Mouse (Mus musculus) kidney, embryonic 14.5 days (tissue): ENCODE data around the gene 1700001O22Rik. TPM values are rescaled to one million over a fixed set of nuclear protein-coding genes. Genes with fewer than 3 reads are reported as not detected.

ENCODE experiments used
- ATAC-seq: fragments of 200-750 bp; cut with Nextera tagmentation; 2 replicates; pipeline ENCODE4 v1.8.0; 2017; ENCODE audit warnings: moderate number of reproducible peaks, mild to moderate bottlenecking, moderate TSS enrichment, moderate library complexity; ENCODE audit not compliant: low FRiP score, low TSS enrichment
- H3K27ac ChIP-seq: fragments of 300-500 bp; sonication (generic); 2 replicates; pipeline ENCODE4 v1.5.1; 2014; ENCODE audit warnings: low read depth, mild to moderate bottlenecking, low read length, moderate library complexity, mixed read lengths
- H3K27me3 ChIP-seq: fragments of 300-500 bp; sonication (generic); 2 replicates; pipeline ENCODE4 v1.6.1; 2014; ENCODE audit warnings: mild to moderate bottlenecking, low read length; ENCODE audit not compliant: control insufficient read depth, insufficient read depth
- H3K36me3 ChIP-seq: fragments of 300-500 bp; sonication (generic); 2 replicates; pipeline ENCODE4 v1.6.1; 2014; ENCODE audit warnings: low read length, mixed read lengths; ENCODE audit not compliant: control insufficient read depth, insufficient read depth
- H3K4me1 ChIP-seq: fragments of 300-500 bp; sonication (generic); 2 replicates; pipeline ENCODE4 v1.6.1; 2014; ENCODE audit warnings: low read length, mixed read lengths; ENCODE audit not compliant: control insufficient read depth, insufficient read depth
- H3K4me2 ChIP-seq: fragments of 300-500 bp; sonication (generic); replicated peaks from 2 replicates; pipeline ENCODE4 v1.6.1; 2014; ENCODE audit warnings: low read depth, mild to moderate bottlenecking, low read length
- H3K4me3 ChIP-seq: fragments of 300-500 bp; sonication (generic); 2 replicates; pipeline ENCODE4 v1.5.1; 2014; ENCODE audit warnings: mild to moderate bottlenecking, low read length
- H3K9ac ChIP-seq: fragments of 300-500 bp; sonication (generic); 2 replicates; pipeline ENCODE4 v1.6.1; 2014; ENCODE audit warnings: low read depth, mild to moderate bottlenecking, low read length, moderate library complexity
- H3K9me3 ChIP-seq: fragments of 300-500 bp; sonication (generic); 2 replicates; pipeline ENCODE4 v1.6.1; 2016; ENCODE audit warnings: low read length; ENCODE audit not compliant: control insufficient read depth
- WGBS: fragments of 180-500 bp; shearing (Covaris S2); extraction: QIAGEN DNeasy Blood & Tissue Kit; methylation state at CpG from one replicate; pipeline ENCODE4 v1.1.7; 2014; 5-methylcytosine and 5-hydroxymethylcytosine counted together
- polyA plus RNA-seq: library from polyadenylated mRNA; unstranded; fragments of >200 nt; fragmentation: Nextera tagmentation; extraction: Ambion mirVana; gene quantifications from 2 replicates; pipeline ENCODE4 v1.2.1, GENCODE M21; 2014

The 1700001O22Rik gene
- polyA plus RNA-seq, 1 experiment from 2014 or later = 4.2 TPM

DNA sequence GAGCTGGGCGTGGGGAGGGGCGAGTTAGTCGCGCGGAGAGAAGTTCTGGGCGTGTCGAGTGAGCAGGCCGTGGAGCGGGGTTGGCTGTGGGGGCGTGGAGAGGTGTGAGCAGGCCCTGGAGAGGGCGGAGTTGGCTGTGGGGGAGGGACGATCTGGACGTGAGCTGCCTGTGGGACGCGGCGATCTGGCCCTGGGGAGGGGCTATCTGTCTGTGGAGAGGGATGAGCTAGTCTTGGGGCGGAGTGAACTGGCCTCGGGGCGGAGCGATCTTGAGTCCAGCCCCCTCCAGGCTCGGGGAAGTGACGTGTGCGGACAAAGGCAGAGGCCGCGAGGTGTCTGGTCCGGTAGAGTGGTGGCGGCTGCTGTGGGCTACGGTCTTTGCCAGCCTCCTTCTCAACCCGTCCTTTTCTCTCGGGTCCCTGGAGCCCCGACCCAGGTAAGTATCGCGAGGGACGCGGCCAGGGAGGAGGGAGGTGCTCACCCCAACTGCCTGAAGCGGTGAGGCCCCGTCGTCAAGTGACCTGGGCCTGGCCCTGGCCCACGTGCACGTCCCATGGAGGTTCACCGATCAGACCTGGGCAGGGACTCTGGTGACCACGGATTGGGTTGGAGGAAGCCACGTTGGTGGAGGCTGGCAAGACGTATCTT lies 4.3 kb upstream of the 1700001O22Rik start, which contains the start of gene Ntmt1:
Gene Ntmt1 (plus strand): TSS at position 179 of the 648 bp plus-strand sequence.
- Histone ChIP-seq H3K4me1 (peaks cover 6% of the 10 kb centered on the region; the same call in 1 of the 2 replicates), H3K4me3 (peak within 1 kb of the TSS; percentile 90), H3K36me3 (peaks cover 18% of the 10 kb centered on the region; the same call in 1 of the 2 replicates), H3K9ac (peak within 1 kb of the TSS; percentile 90), H3K27ac (peak within 1 kb of the TSS; percentile 83), H3K27me3 (no peaks in the 10 kb centered on the region), H3K9me3 (no peaks in the 10 kb centered on the region), H3K4me2 (peak within 1 kb of the TSS; percentile 91)
- under 1% methylated on average over 42 of the region's 44 CpGs for WGBS
- peak; percentile 98 for ATAC-seq

DNA sequence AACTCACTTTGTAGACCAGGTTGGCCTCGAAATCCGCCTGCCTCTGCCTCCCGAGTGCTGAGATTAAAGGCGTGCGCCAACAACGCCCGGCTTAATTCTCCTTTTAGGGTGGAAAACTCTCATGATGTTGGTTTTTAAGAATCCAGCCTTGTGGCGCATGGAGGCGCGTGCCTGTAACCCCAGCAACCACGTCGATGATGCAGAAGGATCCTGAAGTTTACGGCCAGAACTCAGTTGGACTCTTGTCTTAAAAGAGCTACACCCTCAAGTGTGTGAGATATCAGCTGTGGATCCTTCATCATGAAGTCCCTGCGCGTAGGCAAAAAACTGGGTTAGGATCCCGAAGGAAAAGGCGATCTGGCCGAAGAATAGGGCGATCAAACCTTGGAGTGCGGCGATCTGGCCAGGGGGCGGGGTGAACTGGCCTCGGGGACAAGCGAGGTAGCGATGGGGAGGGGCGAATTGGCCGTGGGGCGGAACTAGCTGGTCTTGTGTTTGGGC lies 3.7 kb upstream of the 1700001O22Rik start:
- H3K9me3 ChIP-seq = no peaks in the 10 kb centered on the region
- no peak for ATAC-seq
- peaks cover 6% of the 10 kb centered on the region; the same call in 1 of the 2 replicates for H3K4me1 ChIP-seq
- peak overlapping the region; percentile 50; the same call in 1 of the 2 replicates for H3K9ac ChIP-seq
- peak overlapping the region; percentile 90 for H3K4me3 ChIP-seq
- 9% methylated on average over 28 of the region's 28 CpGs for WGBS
- no peaks in the 10 kb centered on the region for H3K27me3 ChIP-seq
- peaks cover 13% of the 10 kb centered on the region; the same call in 1 of the 2 replicates for H3K36me3 ChIP-seq
- no peak overlapping the region for H3K27ac ChIP-seq
- H3K4me2 ChIP-seq = peak overlapping the region; percentile 46

GRCm38 (mm10) chr2:30805983-30806382 lies 2.5 kb upstream of the 1700001O22Rik start:
- Histone ChIP-seq H3K4me3 (no peak overlapping the region), H3K36me3 (peaks cover 4% of the 10 kb centered on the region; the same call in 1 of the 2 replicates), H3K4me1 (peaks cover 16% of the 10 kb centered on the region; the same call in 1 of the 2 replicates), H3K9me3 (no peaks in the 10 kb centered on the region), H3K27me3 (no peaks in the 10 kb centered on the region), H3K9ac (no peak overlapping the region), H3K27ac (no peak overlapping the region), H3K4me2 (no peak overlapping the region)
- 97% methylated on average over 2 of the region's 2 CpGs for WGBS
- no peak for ATAC-seq

- ATAC-seq = peak; percentile 62
- under 1% methylated on average over 76 of the region's 77 CpGs for WGBS
- Histone ChIP-seq H3K9me3 (no peaks in the 10 kb centered on the region), H3K9ac (peak overlapping the region; percentile 68), H3K27ac (0 out of 2 replicates have a peak overlapping the region, but pooled peaks have one; percentile 2), H3K36me3 (no peaks in the 10 kb centered on the region), H3K4me2 (peak overlapping the region; percentile 96), H3K4me1 (peaks cover 24% of the 10 kb centered on the region), H3K27me3 (no peaks in the 10 kb centered on the region), H3K4me3 (peak overlapping the region; percentile 52)
These were observed 2.2 kb downstream of the 1700001O22Rik start for GRCm38 (mm10) chr2:30801067-30801852.

GRCm38 (mm10) chr2:30800671-30801066 lies 2.8 kb downstream of the 1700001O22Rik start:
- no peaks in the 10 kb centered on the region for H3K9me3 ChIP-seq
- no peaks in the 10 kb centered on the region for H3K36me3 ChIP-seq
- peak overlapping the region; percentile 52 for H3K4me3 ChIP-seq
- WGBS = 23% methylated on average over 7 of the region's 7 CpGs
- peak overlapping the region; percentile 68; the same call in 1 of the 2 replicates for H3K9ac ChIP-seq
- no peak overlapping the region for H3K27ac ChIP-seq
- H3K27me3 ChIP-seq = no peaks in the 10 kb centered on the region
- H3K4me1 ChIP-seq = peaks cover 27% of the 10 kb centered on the region
- no peak for ATAC-seq
- H3K4me2 ChIP-seq = peak overlapping the region; percentile 96

- no peaks in the 10 kb centered on the region for H3K36me3 ChIP-seq
- H3K27me3 ChIP-seq = no peaks in the 10 kb centered on the region
- peaks cover 33% of the 10 kb centered on the region for H3K4me1 ChIP-seq
- no peak overlapping the region for H3K9ac ChIP-seq
- H3K4me3 ChIP-seq = no peak overlapping the region
- no peak overlapping the region for H3K27ac ChIP-seq
- no peak for ATAC-seq
- 91% methylated on average over 3 of the region's 3 CpGs for WGBS
- H3K4me2 ChIP-seq = no peak overlapping the region
- no peaks in the 10 kb centered on the region for H3K9me3 ChIP-seq
These were observed 4.0 kb downstream of the 1700001O22Rik start for GRCm38 (mm10) chr2:30799456-30799855.

DNA sequence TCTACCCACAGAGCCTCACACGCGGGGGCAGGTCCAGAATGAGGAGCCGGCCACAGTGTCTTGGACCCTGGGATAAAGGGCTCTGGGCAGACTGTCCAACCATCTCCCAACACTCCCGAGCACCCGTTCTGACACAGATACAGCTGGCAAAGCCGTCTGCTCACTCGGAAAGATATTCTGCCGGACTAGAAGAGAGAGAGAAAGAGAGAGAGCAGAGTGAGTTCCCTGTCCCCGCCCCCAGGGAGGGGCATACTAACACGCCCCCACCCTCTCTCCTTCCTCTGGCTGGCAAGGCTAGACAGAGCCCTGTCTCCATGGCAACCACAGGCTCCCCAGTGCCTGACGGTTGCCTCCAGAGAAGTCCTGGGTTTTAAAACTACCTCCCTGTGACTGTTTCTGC lies 7.1 kb downstream of the 1700001O22Rik start:
- H3K9ac ChIP-seq = 0 out of 2 replicates have a peak overlapping the region, but pooled peaks have one; percentile 3
- H3K4me1 ChIP-seq = peaks cover 26% of the 10 kb centered on the region
- WGBS = 5% methylated on average over 11 of the region's 11 CpGs
- H3K27ac ChIP-seq = peak overlapping the region; percentile 14; the same call in 1 of the 2 replicates
- ATAC-seq = peak; percentile 44; the same call in 1 of the 2 replicates
- H3K4me2 ChIP-seq = peak overlapping the region; percentile 34
- peak overlapping the region; percentile 16; the same call in 1 of the 2 replicates for H3K4me3 ChIP-seq
- H3K9me3 ChIP-seq = no peaks in the 10 kb centered on the region
- no peaks in the 10 kb centered on the region for H3K36me3 ChIP-seq
- H3K27me3 ChIP-seq = no peaks in the 10 kb centered on the region

- WGBS = 68% methylated on average over 5 of the region's 5 CpGs
- Histone ChIP-seq H3K9me3 (no peaks in the 10 kb centered on the region), H3K9ac (0 out of 2 replicates have a peak overlapping the region, but pooled peaks have one; percentile 3), H3K27ac (peak overlapping the region; percentile 14; the same call in 1 of the 2 replicates), H3K4me2 (peak overlapping the region; percentile 34; the same call in 1 of the 2 replicates), H3K4me3 (0 out of 2 replicates have a peak overlapping the region, but pooled peaks have one; percentile 16), H3K27me3 (no peaks in the 10 kb centered on the region), H3K4me1 (peaks cover 22% of the 10 kb centered on the region), H3K36me3 (no peaks in the 10 kb centered on the region)
- no peak for ATAC-seq
These were observed 7.6 kb downstream of the 1700001O22Rik start for GRCm38 (mm10) chr2:30795889-30796275.
